Mouse (Mus musculus) stomach, postnatal 0 days (tissue): Measurements from ENCODE around the gene Spag6. TPM values are rescaled to one million over a fixed set of nuclear protein-coding genes. Genes with fewer than 3 reads are reported as not detected.

Experiments
- ATAC-seq: fragments of 200-750 bp; cut with Nextera tagmentation; 2 replicates; pipeline ENCODE4 v1.8.0; 2017; ENCODE audit not compliant: low FRiP score, low TSS enrichment
- DNase-seq: peaks from one replicate; pipeline ENCODE4 v3.0.0-alpha.2; 2016; ENCODE audit warnings: low spot score
- H3K27ac ChIP-seq: fragments of 300-500 bp; sonication (generic); replicated peaks from 2 replicates; pipeline ENCODE4 v1.5.1; 2014; ENCODE audit warnings: mild to moderate bottlenecking, control low read depth
- H3K27me3 ChIP-seq: fragments of 300-500 bp; sonication (generic); 2 replicates; pipeline ENCODE4 v1.6.1; 2014; ENCODE audit warnings: low read length; ENCODE audit not compliant: control insufficient read depth, insufficient read depth
- H3K36me3 ChIP-seq: fragments of 300-500 bp; sonication (generic); 2 replicates; pipeline ENCODE4 v1.6.1; 2014; ENCODE audit warnings: low read length, mixed read lengths; ENCODE audit not compliant: control insufficient read depth, insufficient read depth
- H3K4me1 ChIP-seq: fragments of 300-500 bp; sonication (generic); replicated peaks from 2 replicates; pipeline ENCODE4 v1.6.1; 2014; ENCODE audit warnings: antibody characterized with exemption; ENCODE audit not compliant: control insufficient read depth, insufficient read depth
- H3K4me2 ChIP-seq: fragments of 300-500 bp; sonication (generic); replicated peaks from 2 replicates; pipeline ENCODE4 v1.6.1; 2014; ENCODE audit warnings: low read depth, mild to moderate bottlenecking, control low read depth, moderate library complexity
- H3K4me3 ChIP-seq: fragments of 300-500 bp; sonication (generic); 2 replicates; pipeline ENCODE4 v1.5.1; 2014; ENCODE audit warnings: low read depth, low read length, control low read depth
- H3K9ac ChIP-seq: fragments of 300-500 bp; sonication (generic); 2 replicates; pipeline ENCODE4 v1.6.1; 2014; ENCODE audit warnings: mild to moderate bottlenecking, low read length, control low read depth, mixed read lengths
- H3K9me3 ChIP-seq: fragments of 300-500 bp; sonication (generic); 2 replicates; pipeline ENCODE4 v1.6.1; 2016; ENCODE audit warnings: low read length; ENCODE audit not compliant: control insufficient read depth
- CTCF ChIP-seq: IDR thresholded peaks from 2 replicates; pipeline ENCODE4 v1.5.1; 2016; ENCODE audit warnings: antibody characterized with exemption, low read depth, mild to moderate bottlenecking, moderate library complexity
- EP300 ChIP-seq: optimal IDR thresholded peaks from 2 replicates; pipeline ENCODE3; 2016; ENCODE audit warnings: antibody characterized with exemption
- WGBS: fragments of 180-500 bp; shearing (Covaris S2); extraction: QIAGEN DNeasy Blood & Tissue Kit; methylation state at CpG from one replicate; pipeline ENCODE4 v1.1.7; 2014; 5-methylcytosine and 5-hydroxymethylcytosine counted together
- polyA plus RNA-seq: library from polyadenylated mRNA; unstranded; fragments of >200 nt; fragmentation: Nextera tagmentation; extraction: Ambion mirVana; gene quantifications from 2 replicates; pipeline ENCODE4 v1.2.1, GENCODE M21; 2015

The Spag6 gene
- polyA plus RNA-seq, 1 experiment from 2014 or later, result 0.10 TPM

- H3K9me3 ChIP-seq, result no peaks in the 10 kb centered on the region
- 95% methylated on average over 2 of the region's 2 CpGs for whole genome bisulfite sequencing
Measured at GRCm38 (mm10) chr2:18768414-18768813, 74.6 kb downstream of the Spag6 start.

GRCm38 (mm10) chr2:18772413-18772812, 78.6 kb downstream of the Spag6 start:
- DNase-seq, result no peak
- ATAC-seq, result no peak
- H3K27ac ChIP-seq, result no peak overlapping the region
- no peak overlapping the region for H3K4me2 ChIP-seq
- TF ChIP-seq EP300 (no peak), CTCF (no peak)
- no peaks in the 10 kb centered on the region for H3K36me3 ChIP-seq
- H3K9me3 ChIP-seq, result no peaks in the 10 kb centered on the region
- no peak overlapping the region for H3K4me3 ChIP-seq
- WGBS, result 76% methylated on average over 8 of the region's 8 CpGs
- no peaks in the 10 kb centered on the region for H3K4me1 ChIP-seq
- no peak overlapping the region for H3K9ac ChIP-seq
- H3K27me3 ChIP-seq, result no peaks in the 10 kb centered on the region

More at GRCm38 (mm10) chr2:18768414-18768813, 74.6 kb downstream of the Spag6 start:
- Histone ChIP-seq H3K27me3 (no peaks in the 10 kb centered on the region), H3K9ac (no peak overlapping the region), H3K36me3 (no peaks in the 10 kb centered on the region), H3K4me1 (no peaks in the 10 kb centered on the region; the same call in 1 of the 2 replicates), H3K27ac (no peak overlapping the region), H3K4me3 (no peak overlapping the region), H3K4me2 (no peak overlapping the region)
- DNase-seq (no peak), ATAC-seq (no peak)
- no peak for TF ChIP-seq EP300
- no peak for TF ChIP-seq CTCF

GRCm38 (mm10) chr2:18774326-18774725, 80.5 kb downstream of the Spag6 start:
- Histone ChIP-seq H3K4me3 (no peak overlapping the region), H3K9ac (no peak overlapping the region), H3K27ac (peak overlapping the region; percentile 74), H3K4me1 (0 out of 2 replicates have a peak, but pooled peaks cover 2% of the 10 kb centered on the region), H3K27me3 (no peaks in the 10 kb centered on the region), H3K36me3 (no peaks in the 10 kb centered on the region), H3K9me3 (no peaks in the 10 kb centered on the region), H3K4me2 (no peak overlapping the region)
- ATAC-seq (peak; percentile 93), DNase-seq (peak; percentile 40)
- no peak for TF ChIP-seq CTCF
- no peak for TF ChIP-seq EP300
- 58% methylated on average over 6 of the region's 6 CpGs for WGBS

GRCm38 (mm10) chr2:18778220-18778619, 84.4 kb downstream of the Spag6 start:
- DNase-seq (peak; percentile 83), ATAC-seq (peak; percentile 78)
- Histone ChIP-seq H3K27ac (no peak overlapping the region), H3K36me3 (no peaks in the 10 kb centered on the region), H3K9ac (no peak overlapping the region), H3K4me2 (no peak overlapping the region; the same call in 1 of the 2 replicates), H3K9me3 (no peaks in the 10 kb centered on the region), H3K4me1 (0 out of 2 replicates have a peak, but pooled peaks cover 2% of the 10 kb centered on the region), H3K4me3 (no peak overlapping the region), H3K27me3 (no peaks in the 10 kb centered on the region)
- 14% methylated on average over 9 of the region's 9 CpGs for WGBS
- no peak for TF ChIP-seq EP300
- no peak for TF ChIP-seq CTCF

GRCm38 (mm10) chr2:18779830-18780229, 86.0 kb downstream of the Spag6 start:
- 84% methylated on average over 3 of the region's 3 CpGs for WGBS
- H3K4me1 ChIP-seq, result 0 out of 2 replicates have a peak, but pooled peaks cover 2% of the 10 kb centered on the region
- H3K4me3 ChIP-seq, result no peak overlapping the region

GRCm38 (mm10) chr2:18781296-18781695, 87.5 kb downstream of the Spag6 start:
- DNase-seq (no peak), ATAC-seq (no peak)
- 0 out of 2 replicates have a peak, but pooled peaks cover 2% of the 10 kb centered on the region for H3K4me1 ChIP-seq
- TF ChIP-seq CTCF (no peak), EP300 (no peak)
- H3K36me3 ChIP-seq, result no peaks in the 10 kb centered on the region
- 74% methylated on average over 7 of the region's 7 CpGs for WGBS
- H3K4me3 ChIP-seq, result no peak overlapping the region
- H3K9ac ChIP-seq, result no peak overlapping the region
- H3K4me2 ChIP-seq, result no peak overlapping the region
- H3K27me3 ChIP-seq, result no peaks in the 10 kb centered on the region
- H3K27ac ChIP-seq, result no peak overlapping the region
- no peaks in the 10 kb centered on the region for H3K9me3 ChIP-seq

More at GRCm38 (mm10) chr2:18779830-18780229, 86.0 kb downstream of the Spag6 start:
- Histone ChIP-seq H3K36me3 (no peaks in the 10 kb centered on the region), H3K27ac (no peak overlapping the region), H3K27me3 (no peaks in the 10 kb centered on the region), H3K4me2 (no peak overlapping the region), H3K9ac (no peak overlapping the region), H3K9me3 (no peaks in the 10 kb centered on the region)
- no peak for ATAC-seq
- no peak for TF ChIP-seq CTCF
- TF ChIP-seq EP300, result no peak
- DNase-seq, result no peak
